Mouse (Mus musculus) lung, postnatal 4 days (tissue): ENCODE measurements around the gene Slc18a2.

Experiments used
- DNase-seq, 2 experiments: peaks; one replicate each; pipeline ENCODE4 v3.0.0; 2021

Slc18a2 gene

DNA sequence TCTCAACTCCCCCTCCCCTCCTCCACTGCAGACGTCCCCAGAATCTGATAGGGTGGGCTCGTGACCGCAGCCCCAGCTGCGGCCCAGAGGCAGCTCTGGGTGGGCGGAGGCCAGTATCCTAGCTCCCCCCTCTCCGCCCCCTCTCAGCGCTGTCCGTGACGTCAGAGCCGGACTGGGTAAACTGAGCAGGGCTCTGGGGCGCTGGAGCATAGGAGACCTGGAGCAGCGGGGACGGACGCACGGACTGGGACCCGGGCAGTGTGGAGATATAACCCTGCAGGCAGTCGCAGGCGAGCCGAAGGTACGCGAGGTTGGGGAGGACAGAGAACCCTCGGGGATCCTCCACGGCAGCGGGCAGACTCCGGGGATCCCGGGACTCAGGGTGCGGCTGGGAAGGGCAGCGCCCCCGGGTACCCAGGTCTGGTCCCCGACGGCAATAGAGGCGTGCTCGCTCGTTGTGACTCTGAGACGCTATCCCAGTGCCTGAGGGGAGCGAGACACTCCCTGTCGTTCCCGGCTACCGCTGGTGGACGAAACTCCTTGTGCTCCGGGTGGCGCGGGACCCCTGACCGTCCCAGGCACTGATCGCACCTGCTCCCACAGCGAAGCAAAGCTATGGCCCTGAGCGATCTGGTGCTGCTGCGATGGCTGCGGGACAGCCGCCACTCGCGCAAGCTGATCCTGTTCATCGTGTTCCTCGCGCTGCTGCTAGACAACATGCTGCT lies at the start of gene Slc18a2:
Gene Slc18a2 (plus strand): TSS at position 179 of the 725 bp plus-strand sequence.
- DNase-seq, result peak in 1 of 2 experiments; percentile 12

DNA sequence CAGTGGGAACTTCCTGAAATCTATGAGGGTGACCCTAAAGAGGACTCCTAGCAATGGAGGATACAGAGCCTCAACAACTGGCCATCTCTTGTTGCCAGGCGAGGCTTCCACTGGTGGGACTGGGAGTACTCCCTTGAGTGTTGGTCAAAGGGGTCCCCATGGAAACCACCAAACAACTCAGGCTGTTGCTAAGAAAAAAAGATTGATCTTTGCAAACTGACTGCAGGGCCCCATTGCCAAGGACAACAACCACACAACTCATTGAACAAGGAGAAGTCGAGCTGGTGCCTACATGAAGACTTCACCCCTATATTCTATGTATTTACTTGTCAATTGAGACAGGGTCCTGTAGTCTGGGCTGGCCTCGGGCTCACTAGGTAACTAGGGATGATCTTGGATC lies 43.8 kb upstream of the Slc18a2 start:
- no peak for DNase-seq

DNA sequence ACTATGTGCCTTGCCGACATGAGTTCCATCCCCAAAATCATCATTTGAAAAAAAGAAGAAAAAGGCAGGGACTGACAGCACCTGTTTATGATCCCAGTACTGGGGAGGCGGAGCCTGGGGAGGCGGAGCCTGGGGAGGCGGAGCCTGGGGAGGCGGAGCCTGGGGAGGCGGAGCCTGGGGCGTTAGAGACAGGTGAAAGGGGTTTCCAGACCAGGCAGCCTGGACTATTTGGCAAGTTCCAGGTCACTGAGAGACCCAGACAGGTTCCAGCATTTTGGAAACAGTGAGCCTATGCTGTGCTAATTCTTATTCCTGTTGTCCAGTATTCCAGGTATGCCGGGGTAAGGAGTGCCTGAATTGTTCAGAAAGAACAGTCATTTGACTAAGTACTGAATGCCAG lies 41.7 kb upstream of the Slc18a2 start, which contains the start of gene Kcnk18:
Gene Kcnk18 (plus strand): TSS at position 224 of the 400 bp plus-strand sequence.
- DNase-seq, result no peak

DNA sequence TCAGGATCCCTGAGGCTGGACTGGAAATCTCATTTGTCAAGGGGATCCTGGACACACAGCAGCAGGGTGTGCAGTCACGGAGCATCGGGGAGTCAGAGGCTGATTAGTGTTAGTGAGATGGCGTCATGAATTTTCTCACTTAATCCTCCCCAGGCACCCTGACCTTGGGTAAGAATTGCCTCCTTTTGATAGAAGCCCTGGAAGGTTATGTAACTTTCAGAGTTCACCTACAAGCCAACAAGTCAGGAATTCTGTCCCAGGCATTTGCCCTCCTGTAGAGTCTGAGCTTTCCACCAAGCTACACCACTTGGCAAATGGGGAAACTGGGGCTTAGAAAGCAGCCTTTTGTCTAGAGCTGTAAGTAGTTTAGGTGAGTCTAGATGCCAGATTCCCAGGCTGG lies 39.6 kb upstream of the Slc18a2 start:
- DNase-seq, result no peak

DNA sequence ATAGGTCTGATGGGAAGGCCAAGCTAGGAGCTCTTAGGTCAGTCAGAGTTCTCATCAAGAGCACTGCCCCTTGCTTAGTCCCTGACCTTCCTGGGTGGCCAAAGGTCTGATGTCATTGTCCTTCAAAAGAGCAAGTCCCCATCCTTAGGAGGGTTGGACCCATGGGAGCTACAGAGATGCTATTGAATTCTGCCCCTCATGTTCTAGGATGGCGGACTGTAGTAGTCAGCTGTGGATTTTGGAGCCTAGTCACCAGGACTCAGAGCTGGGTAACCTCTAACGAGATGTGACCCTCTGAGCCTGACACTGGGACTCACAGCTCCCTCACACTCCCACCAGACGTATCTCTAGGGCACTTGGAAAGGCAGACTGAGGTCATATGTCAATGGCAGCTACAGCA lies 32.3 kb upstream of the Slc18a2 start:
- DNase-seq, result no peak

DNA sequence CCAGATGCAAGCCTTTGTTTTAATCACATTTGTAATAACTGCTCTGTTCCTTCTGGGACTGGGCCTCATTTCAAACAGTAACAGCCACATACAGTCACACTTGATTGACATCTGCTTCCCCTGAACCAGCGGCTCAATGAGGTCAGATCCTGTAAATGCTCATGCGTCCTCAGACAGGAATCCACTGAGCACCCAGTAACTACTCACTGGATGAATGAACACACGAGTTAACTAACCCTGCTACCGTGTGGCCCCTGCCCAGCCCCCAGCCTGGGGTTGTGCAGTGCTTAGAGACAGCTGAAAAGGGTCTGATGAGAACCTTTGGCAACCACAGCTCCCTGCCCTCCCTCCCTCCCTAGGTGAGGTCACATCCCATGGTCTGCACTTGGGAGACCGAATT lies 27.9 kb upstream of the Slc18a2 start:
- DNase-seq, result no peak

DNA sequence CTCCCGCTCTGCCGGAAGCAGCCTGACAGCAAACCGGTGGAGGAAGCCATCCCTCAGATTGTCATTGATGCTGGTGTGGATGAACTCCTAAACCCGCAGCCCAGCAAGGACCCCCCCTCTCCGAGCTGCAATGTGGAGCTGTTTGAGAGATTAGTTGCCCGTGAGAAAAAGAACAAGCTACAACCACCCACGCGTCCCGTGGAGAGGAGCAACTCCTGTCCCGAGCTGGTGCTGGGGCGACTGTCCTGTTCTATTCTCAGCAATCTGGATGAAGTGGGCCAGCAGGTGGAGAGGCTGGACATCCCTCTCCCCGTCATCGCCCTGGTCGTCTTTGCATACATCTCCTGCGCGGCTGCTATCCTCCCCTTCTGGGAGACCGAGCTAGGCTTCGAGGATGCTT lies 25.7 kb upstream of the Slc18a2 start:
- DNase-seq, result no peak

DNA sequence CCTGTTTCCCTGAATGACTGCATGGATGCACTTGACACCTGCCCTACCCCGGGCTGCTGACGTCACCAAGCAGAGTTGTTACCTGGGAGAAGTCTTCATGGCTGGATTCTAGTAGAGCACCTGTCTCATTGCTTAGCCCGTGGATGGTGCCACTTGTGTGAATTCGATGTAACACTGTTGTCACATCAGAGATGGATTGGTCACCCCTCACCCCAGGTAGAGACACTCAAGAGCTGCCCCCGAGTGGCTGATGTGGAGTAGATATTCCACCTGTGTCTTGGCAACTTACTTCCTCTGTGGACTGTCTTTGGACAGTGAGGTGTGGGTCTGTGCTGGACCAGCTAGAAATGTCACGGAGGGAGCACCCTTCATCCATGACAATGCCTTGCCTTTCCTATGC lies 24.6 kb upstream of the Slc18a2 start:
- DNase-seq, result no peak

DNA sequence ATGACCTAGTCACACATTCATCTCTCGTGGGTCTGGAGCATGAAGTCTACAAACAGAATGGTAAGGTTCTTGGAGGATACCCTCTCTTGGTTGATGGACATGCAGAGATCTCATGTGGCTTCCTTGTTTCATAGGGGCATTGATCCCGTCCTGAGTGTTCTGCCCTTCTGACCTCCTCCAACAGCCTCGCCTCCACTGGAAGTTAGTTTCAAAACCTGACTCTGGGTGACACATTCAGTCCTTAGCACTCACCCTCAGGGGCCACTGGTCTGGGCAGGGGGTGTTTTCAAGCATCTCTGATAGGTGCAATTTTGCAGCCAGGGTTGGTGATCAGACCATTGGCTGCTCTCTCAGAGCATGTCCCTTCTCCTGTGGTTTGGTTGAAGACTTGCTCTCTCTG lies 22.1 kb upstream of the Slc18a2 start:
- no peak for DNase-seq

DNA sequence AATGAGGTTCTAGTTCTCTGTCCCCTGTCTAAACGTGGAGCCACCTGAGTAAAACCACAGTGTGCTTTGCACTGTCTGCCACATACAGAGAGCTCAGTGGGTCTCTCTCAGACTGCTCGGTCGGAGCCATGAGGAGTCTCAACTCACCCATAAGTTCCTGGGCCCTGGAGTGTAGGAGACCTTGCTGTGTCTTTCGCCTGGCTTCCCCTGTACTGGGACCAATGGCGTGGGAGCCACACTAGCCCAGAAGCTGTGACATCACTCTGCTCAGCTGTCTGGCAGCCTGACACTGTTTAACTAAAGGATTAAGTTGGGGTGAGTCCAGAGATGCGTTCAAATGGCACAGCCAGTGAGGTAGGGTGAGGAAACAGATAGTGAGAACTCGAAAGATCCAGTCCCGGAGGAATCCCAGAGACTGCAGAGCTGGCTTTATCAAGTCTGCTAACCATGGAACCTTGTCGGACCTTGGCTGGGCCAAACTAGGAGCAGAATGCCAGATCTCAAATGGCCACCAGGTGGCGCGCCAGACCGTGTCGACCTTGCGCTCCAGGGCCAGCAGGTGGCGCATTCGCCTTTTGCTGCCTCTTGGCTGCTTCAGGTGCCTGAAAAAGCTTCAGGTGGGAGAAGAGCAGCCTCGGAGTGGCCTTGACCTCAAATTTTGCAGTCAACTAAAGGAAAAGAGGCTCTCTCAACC lies 21.4 kb upstream of the Slc18a2 start:
- DNase-seq, result peak; percentile 73 to 85

DNA sequence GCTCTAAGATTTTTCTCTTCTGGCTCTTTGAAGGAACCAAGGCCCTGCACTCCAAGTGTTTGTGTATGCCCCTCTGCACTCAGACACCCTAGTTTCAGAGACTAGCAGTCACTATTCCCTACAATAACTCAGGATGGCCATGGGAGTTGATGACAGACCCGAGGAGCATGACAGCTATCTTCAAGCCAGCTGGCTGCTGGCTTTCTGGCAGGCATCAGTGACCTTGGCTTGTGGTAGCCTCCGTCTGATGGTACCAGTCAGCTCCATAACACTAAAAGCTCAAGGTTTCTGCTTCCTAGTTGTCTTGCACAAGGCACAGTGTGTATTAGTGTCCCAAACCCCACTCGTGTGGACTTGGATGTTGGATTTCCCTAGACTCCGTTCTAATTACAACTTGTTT lies 18.7 kb upstream of the Slc18a2 start:
- DNase-seq, result no peak

DNA sequence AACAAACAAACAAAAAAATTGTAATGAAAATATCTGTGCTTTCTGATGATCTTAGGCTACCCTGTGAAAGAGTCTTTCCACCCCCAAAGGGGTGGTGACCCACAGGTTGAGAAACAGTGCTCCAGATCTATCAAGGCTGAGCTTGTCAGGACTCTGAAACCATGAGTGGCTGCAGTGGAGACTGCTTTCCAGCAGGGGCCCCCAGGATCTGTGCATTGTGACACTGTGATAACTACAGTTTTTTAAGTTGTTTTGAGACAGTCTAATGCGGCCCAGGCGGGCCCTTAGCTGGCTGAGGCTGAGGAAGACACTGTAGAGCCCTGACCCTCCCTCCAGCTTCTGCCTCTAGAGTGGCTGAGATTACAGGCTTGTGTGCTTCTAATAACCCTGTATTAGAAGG lies 17.6 kb upstream of the Slc18a2 start:
- no peak for DNase-seq

DNA sequence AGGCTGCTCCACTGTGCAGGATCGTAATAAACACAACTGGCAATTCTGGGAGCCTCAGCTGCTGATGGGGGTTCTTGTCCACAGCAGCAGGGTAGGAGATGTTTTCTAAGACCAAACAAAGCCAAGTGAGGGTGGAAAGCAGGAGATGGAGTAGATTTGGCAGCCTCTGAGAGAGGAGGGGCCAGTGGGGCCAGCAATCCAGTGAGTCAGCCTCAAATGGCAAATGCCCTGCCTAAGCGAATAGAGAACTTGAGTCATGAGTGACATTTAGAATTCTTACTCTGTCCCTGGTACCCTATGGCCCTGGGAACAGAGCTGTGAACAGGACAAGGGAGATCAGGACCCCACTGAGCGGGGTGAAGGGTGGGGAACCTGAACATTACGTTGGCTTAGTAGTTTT lies 12.6 kb upstream of the Slc18a2 start:
- no peak for DNase-seq

DNA sequence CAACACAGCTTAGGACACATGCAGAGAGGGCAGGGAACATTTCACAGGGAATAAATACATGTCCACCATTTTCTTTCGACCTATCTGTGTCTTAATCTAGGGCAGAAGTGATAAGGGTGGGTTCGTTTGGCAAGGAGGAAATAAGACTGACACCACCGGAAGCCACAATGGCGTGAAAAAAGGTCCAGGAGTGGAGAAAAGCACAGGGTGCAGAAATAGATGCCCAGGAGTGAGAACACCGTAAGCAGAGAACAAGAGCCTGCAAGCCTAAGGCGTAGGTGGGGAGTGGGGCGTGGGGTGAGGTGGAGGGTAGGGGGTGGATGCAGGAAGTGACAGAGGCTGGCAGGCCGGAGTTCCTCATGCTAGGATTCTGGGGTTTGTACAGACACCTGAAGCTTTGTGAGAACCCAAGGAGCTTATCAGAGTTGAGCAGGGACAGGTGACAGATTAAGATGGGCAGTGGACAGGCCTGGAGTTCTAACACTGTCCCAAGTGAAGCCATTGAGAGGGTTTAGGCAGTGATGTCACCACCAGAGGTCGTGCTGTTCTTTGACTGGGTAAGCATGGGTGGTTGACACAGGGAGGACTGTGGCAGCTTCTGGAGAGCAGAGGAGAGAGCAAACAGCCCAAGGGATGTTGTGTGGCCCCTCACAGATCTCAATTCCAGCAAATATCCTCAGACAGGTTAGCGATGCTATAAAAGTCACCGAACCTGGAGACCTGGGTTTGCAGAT lies 12.0 kb upstream of the Slc18a2 start:
- DNase-seq, result no peak

DNA sequence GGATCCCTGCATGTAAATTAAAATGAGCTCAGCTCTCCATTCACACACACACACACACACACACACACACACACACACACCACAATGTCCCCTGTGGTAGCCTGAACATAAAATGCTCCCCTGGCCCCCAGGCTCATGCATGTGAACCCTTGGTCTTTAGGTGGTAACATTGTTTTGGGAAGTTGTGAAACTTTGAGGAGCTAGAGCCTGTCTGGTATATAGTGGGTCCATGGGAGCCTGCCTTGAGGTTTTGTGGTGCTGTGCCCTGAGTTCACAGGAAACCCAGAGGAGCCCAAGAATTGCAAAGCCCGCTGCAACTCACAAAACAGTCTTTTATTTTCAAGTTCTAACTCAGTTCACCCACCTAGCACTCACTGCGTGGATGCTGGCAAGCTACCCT lies 8.0 kb upstream of the Slc18a2 start:
- DNase-seq, result no peak

DNA sequence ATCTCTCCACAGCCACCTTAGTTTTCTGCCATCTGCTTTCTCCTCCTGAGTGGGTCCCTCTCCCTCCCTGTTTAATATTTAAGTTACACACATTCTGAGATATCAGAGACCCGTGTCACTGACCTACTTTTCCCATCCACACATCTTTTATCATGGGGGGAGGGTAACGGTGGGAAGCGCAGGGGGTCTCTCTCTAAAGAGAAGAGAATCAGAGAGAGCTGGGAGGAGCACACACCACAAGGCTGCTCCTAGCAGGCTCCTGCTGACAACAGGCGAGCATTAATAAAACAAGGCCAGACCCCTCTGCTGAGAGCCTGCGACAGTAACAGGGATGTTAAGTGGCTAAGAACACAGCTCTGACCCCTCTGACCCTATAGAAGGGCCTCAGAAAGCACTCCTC lies 1.1 kb upstream of the Slc18a2 start:
- DNase-seq, result no peak

DNA sequence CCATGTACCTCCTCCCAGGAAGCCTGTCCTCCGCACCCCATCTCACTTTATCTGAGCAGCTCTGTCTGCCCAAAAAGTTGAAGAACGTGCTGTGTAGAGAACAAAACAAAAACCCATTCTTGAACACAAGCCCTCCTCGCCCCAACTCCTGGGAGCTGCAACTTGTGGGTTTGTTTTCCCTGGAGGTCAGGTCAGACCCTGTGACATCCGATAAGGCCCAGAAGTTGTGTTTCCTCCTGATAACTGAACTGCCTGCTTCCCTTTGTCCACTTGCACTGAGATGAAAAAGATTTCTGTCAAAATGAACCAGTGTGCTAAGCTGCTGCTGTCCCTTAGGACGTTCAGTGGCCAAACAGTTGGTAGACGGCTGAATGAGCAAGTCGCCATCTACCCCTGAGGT lies 908 bp downstream of the Slc18a2 start:
- no peak for DNase-seq

DNA sequence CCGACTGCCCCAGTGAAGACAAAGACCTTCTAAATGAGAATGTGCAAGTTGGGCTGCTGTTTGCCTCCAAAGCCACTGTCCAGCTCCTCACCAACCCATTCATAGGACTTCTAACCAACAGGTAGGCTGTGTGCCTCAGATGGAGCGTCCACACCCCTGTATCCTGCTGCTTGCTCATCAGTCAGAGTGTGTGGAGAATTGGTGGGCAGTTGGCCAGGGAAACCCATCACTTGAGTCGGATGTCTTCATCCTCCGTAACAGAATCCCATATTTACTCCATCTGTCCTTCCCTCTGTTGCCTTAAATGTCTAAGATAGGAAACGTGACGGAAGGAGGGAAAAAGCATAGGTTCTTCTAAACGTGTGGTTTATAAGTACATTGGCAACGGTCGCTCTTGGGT lies 2.5 kb downstream of the Slc18a2 start:
- no peak for DNase-seq

DNA sequence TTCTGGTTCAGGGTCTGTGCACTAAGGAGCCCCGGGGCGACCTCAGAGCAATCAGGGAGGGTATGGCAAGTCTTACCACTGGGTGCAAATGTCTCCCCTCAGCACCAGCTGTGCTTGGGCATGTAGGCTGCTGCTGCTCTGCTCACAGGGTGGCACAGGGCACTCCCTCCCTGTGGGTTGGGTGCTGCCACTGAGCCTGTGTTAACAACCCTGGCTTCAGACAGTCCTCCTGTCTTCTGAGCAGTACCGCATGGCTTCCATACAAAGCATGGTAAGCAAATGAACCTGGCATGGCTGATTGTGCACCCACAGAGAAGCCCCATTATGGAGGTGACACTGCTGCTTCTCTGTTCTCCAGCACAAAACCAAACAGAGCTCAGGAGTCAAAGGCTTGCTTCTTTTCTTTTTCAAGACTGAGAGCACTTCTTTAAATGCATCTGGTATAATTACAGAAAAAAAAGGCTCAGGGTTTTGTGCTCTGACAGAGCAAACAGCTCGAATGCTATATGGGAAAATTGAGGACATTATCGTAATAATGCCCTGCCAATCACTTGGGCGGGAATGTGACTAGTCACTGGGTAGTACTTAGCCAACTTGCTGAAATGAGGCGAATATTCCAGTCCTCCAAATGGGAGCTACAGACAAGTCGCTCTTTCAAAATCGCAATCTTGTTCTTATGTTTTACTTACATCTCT lies 4.3 kb downstream of the Slc18a2 start:
- DNase-seq, result no peak

DNA sequence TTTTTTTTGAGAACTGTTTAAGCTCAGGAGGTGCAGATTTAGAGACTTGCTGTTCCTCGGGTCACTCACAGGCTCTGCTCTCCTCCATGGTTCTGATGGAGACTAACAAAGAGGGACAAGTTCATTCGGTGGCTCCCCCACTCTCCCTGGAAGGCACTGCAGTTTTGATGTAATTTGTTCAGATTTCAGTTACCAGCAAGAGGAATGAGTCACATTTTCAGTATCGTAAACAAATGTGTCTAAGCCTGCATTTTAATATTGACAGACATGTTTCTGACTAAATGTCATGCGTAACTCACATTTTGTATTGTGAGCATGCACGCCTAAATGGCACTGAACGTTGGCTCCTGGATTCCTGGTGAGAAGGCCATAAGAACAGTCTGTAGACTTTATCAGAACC lies 5.2 kb downstream of the Slc18a2 start:
- no peak for DNase-seq

DNA sequence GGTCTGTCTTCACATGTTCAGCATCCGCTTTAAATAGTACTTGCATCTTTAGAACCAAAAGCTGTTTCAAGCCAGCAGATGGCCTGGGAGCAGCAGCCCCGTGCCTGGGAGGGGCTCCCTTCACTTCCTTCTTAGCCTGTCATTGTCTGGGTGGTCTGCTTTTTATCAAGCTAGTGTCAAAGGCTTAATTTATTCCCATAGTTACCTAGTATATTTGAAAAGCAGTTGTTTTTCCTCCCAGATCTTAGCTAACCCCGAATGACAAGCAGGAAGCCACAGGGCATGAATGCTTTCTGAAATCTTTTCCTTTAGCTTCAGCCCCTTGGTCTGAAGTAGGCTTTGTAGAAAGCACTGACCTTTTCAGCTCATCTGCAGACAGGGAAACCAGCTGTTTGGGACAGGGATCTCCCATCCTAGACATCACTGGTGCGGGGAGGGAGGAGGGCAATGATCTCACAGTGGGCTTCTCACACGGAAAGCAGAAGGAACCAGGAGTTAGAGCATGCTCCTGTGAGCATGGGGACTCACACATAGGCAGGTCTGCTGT lies 6.8 kb downstream of the Slc18a2 start:
- DNase-seq, result no peak

DNA sequence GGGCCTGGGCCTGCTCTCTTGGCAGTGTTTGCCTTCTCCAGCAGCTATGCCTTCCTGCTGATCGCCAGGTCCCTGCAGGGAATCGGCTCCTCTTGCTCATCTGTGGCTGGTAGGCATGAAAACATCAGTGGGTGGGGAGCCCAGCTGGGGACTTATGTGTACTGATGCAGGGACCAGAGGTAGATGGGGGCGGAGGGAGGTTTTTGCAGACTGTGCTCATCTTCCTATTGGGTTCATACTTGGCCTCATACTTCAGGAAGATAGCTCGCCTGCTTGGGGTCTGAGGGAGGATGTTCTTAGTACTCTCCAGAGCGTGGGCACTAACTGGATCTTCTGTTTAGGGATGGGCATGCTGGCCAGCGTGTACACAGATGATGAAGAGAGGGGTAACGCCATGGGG lies 12.5 kb downstream of the Slc18a2 start:
- DNase-seq, result no peak

DNA sequence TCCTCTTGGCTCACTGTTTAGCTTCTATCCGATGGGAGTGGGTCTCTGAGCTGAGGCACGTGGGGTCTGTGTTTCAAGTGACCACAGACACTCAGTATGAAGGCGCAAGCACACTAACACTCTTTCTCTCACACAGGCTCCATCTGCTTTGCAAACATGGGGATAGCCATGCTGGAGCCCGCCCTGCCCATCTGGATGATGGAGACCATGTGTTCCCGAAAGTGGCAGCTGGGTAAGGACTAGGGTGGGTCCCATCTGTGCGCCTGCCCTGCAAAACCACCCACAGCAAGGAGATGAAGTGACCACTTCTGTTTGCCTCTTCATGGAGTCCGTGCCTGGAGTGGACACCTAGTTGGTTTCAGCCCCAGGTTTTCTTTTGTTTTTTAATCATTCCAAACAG lies 15.7 kb downstream of the Slc18a2 start:
- no peak for DNase-seq
